Mouse (Mus musculus) lung, postnatal 0 days (tissue): ENCODE data around the gene Slc16a6. TPM values are rescaled to one million over a fixed set of nuclear protein-coding genes. Genes with fewer than 3 reads are reported as not detected.

Experiments
- ATAC-seq: fragments of 200-750 bp; cut with Nextera tagmentation; 2 replicates; pipeline ENCODE4 v1.8.0; 2017; ENCODE audit warnings: moderate library complexity
- DNase-seq: peaks from one replicate; pipeline ENCODE4 v3.0.0-alpha.2; 2016; ENCODE audit warnings: low spot score
- H3K27ac ChIP-seq: fragments of 300-500 bp; sonication (generic); 2 replicates; pipeline ENCODE4 v1.5.1; 2014; ENCODE audit warnings: antibody characterized with exemption, mild to moderate bottlenecking, low read length, mixed read lengths
- H3K27me3 ChIP-seq: fragments of 300-500 bp; sonication (generic); replicated peaks from 2 replicates; pipeline ENCODE4 v1.6.1; 2014; ENCODE audit warnings: low read length, mixed read lengths; ENCODE audit not compliant: insufficient read depth
- H3K36me3 ChIP-seq: fragments of 300-500 bp; sonication (generic); 2 replicates; pipeline ENCODE4 v1.6.1; 2014; ENCODE audit warnings: low read length, mixed read lengths; ENCODE audit not compliant: insufficient read depth
- H3K4me1 ChIP-seq: fragments of 300-500 bp; sonication (generic); 2 replicates; pipeline ENCODE4 v1.6.1; 2014; ENCODE audit warnings: antibody characterized with exemption, low read depth, low read length, mixed read lengths; ENCODE audit not compliant: insufficient read depth
- H3K4me2 ChIP-seq: fragments of 300-500 bp; sonication (generic); replicated peaks from 2 replicates; pipeline ENCODE4 v1.6.1; 2014; ENCODE audit warnings: low read depth, mild to moderate bottlenecking, low read length, moderate library complexity, mixed read lengths
- H3K4me3 ChIP-seq: fragments of 300-500 bp; sonication (generic); 2 replicates; pipeline ENCODE4 v1.5.1; 2014; ENCODE audit warnings: low read depth, low read length
- H3K9ac ChIP-seq: fragments of 300-500 bp; sonication (generic); replicated peaks from 2 replicates; pipeline ENCODE4 v1.6.1; 2014; ENCODE audit warnings: low read depth, mild to moderate bottlenecking
- H3K9me3 ChIP-seq: fragments of 300-500 bp; sonication (generic); 2 replicates; pipeline ENCODE4 v1.6.1; 2016; ENCODE audit warnings: low read length, mixed read lengths
- CTCF ChIP-seq: IDR thresholded peaks from 2 replicates; pipeline ENCODE4 v1.5.1; 2016; ENCODE audit warnings: antibody characterized with exemption, mild to moderate bottlenecking
- EP300 ChIP-seq: IDR thresholded peaks from 2 replicates; pipeline ENCODE4 v1.6.1; 2016; ENCODE audit warnings: antibody characterized with exemption, mild to moderate bottlenecking, control low read depth
- WGBS: fragments of 180-500 bp; shearing (Covaris S2); extraction: QIAGEN DNeasy Blood & Tissue Kit; methylation state at CpG from one replicate; pipeline ENCODE4 v1.1.7; 2014; 5-methylcytosine and 5-hydroxymethylcytosine counted together
- polyA plus RNA-seq: library from polyadenylated mRNA; unstranded; fragments of >200 nt; fragmentation: Nextera tagmentation; extraction: Ambion mirVana; gene quantifications from 2 replicates; pipeline ENCODE4 v1.2.1, GENCODE M21; 2015

Gene Slc16a6
- polyA plus RNA-seq, 1 experiment from 2014 or later = 2.3 TPM

- no peak overlapping the region for H3K9ac ChIP-seq
- H3K4me1 ChIP-seq = peaks cover 4% of the 10 kb centered on the region; the same call in 1 of the 2 replicates
- 54% methylated on average over 6 of the region's 6 CpGs for WGBS
- TF ChIP-seq EP300 (no peak), CTCF (no peak)
- no peaks in the 10 kb centered on the region for H3K36me3 ChIP-seq
- H3K4me2 ChIP-seq = no peak overlapping the region
- H3K4me3 ChIP-seq = no peak overlapping the region
- DNase-seq = no peak
- ATAC-seq = no peak
- no peak overlapping the region for H3K27ac ChIP-seq
- peaks cover 8% of the 10 kb centered on the region; the same call in 1 of the 2 replicates for H3K27me3 ChIP-seq
- H3K9me3 ChIP-seq = no peaks in the 10 kb centered on the region
These were observed 3.3 kb upstream of the Slc16a6 start for GRCm38 (mm10) chr11:109476653-109477052.

- ATAC-seq (no peak), DNase-seq (no peak)
- no peak for TF ChIP-seq EP300
- no peak for TF ChIP-seq CTCF
- Histone ChIP-seq H3K27me3 (peaks cover 8% of the 10 kb centered on the region; the same call in 1 of the 2 replicates), H3K9me3 (no peaks in the 10 kb centered on the region), H3K4me1 (peaks cover 4% of the 10 kb centered on the region; the same call in 1 of the 2 replicates), H3K27ac (no peak overlapping the region), H3K4me2 (no peak overlapping the region), H3K36me3 (no peaks in the 10 kb centered on the region), H3K9ac (no peak overlapping the region), H3K4me3 (no peak overlapping the region)
- 65% methylated on average over 2 of the region's 2 CpGs for WGBS
These were observed 2.8 kb upstream of the Slc16a6 start for GRCm38 (mm10) chr11:109476241-109476640.

- Histone ChIP-seq H3K4me2 (no peak overlapping the region), H3K4me3 (no peak overlapping the region), H3K36me3 (no peaks in the 10 kb centered on the region), H3K27me3 (peaks cover 8% of the 10 kb centered on the region; the same call in 1 of the 2 replicates), H3K9me3 (no peaks in the 10 kb centered on the region), H3K9ac (no peak overlapping the region), H3K4me1 (peaks cover 4% of the 10 kb centered on the region; the same call in 1 of the 2 replicates), H3K27ac (no peak overlapping the region)
- 92% methylated on average over 4 of the region's 4 CpGs for WGBS
- ATAC-seq = no peak
- TF ChIP-seq CTCF (no peak), EP300 (no peak)
- DNase-seq = no peak
These were observed 2.3 kb upstream of the Slc16a6 start for GRCm38 (mm10) chr11:109475717-109476116.

- no peak overlapping the region for H3K27ac ChIP-seq
- H3K27me3 ChIP-seq = peaks cover 8% of the 10 kb centered on the region; the same call in 1 of the 2 replicates
- H3K9ac ChIP-seq = no peak overlapping the region
- peaks cover 4% of the 10 kb centered on the region; the same call in 1 of the 2 replicates for H3K4me1 ChIP-seq
- no peak for TF ChIP-seq CTCF
- TF ChIP-seq EP300 = no peak
- H3K9me3 ChIP-seq = no peaks in the 10 kb centered on the region
- WGBS = 87% methylated on average over 13 of the region's 13 CpGs
- H3K4me2 ChIP-seq = no peak overlapping the region
- DNase-seq = no peak
- no peaks in the 10 kb centered on the region for H3K36me3 ChIP-seq
- ATAC-seq = no peak
- no peak overlapping the region for H3K4me3 ChIP-seq
These were observed 1.4 kb upstream of the Slc16a6 start for GRCm38 (mm10) chr11:109474836-109475235.

GRCm38 (mm10) chr11:109474086-109474742 is 816 bp upstream of the Slc16a6 start:
- TF ChIP-seq CTCF = no peak
- TF ChIP-seq EP300 = no peak
- WGBS = 12% methylated on average over 12 of the region's 14 CpGs
- H3K9ac ChIP-seq = no peak overlapping the region
- peaks cover 8% of the 10 kb centered on the region; the same call in 1 of the 2 replicates for H3K27me3 ChIP-seq
- DNase-seq = peak; percentile 13
- peaks cover 4% of the 10 kb centered on the region; the same call in 1 of the 2 replicates for H3K4me1 ChIP-seq
- no peaks in the 10 kb centered on the region for H3K36me3 ChIP-seq
- no peak for ATAC-seq
- no peaks in the 10 kb centered on the region for H3K9me3 ChIP-seq
- peak overlapping the region; percentile 71 for H3K4me3 ChIP-seq
- H3K27ac ChIP-seq = no peak overlapping the region
- H3K4me2 ChIP-seq = peak overlapping the region; percentile 100

GRCm38 (mm10) chr11:109472821-109473170 is 602 bp downstream of the Slc16a6 start:
- ATAC-seq = peak; percentile 36
- 0 out of 2 replicates have a peak overlapping the region, but pooled peaks have one; percentile 47 for H3K27ac ChIP-seq
- H3K36me3 ChIP-seq = no peaks in the 10 kb centered on the region
- H3K27me3 ChIP-seq = peaks cover 8% of the 10 kb centered on the region; the same call in 1 of the 2 replicates
- H3K9ac ChIP-seq = peak overlapping the region; percentile 39
- WGBS = 1% methylated on average over 12 of the region's 13 CpGs
- H3K4me2 ChIP-seq = peak overlapping the region; percentile 100
- H3K4me1 ChIP-seq = peaks cover 4% of the 10 kb centered on the region; the same call in 1 of the 2 replicates
- DNase-seq = no peak
- TF ChIP-seq CTCF = no peak
- TF ChIP-seq EP300 = no peak
- H3K4me3 ChIP-seq = peak overlapping the region; percentile 71
- H3K9me3 ChIP-seq = no peaks in the 10 kb centered on the region
